Mouse (Mus musculus): Measurements from ENCODE around the gene D430042O09Rik.
"Not testable (repeated sequence)": the region's sequence is repeated elsewhere in the genome, so short reads cannot be mapped to it uniquely, and the experiment has no call there.

D430042O09Rik gene

DNA sequence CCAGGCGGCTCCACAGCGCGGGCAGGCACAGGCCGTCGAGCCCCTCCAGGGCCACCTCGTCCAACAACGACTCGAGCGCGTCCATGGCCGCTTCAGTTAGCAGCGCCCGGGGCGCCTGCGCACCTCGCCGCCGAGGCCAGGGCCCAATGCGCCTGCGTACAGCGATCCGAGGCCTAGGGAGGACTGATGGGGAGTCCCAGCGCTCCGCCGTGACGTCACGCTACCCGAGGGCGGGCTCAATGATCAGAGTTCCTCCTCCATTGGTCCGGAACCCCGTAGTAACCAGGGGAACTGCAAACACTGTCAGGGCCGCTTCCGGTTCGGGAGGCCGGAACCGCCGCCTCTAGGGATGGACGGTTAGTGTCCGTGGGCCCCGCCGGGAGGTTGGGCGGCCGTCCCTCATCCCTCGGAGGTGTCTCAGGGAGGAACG, at the start of gene D430042O09Rik, which contains the start of gene Gtf3c1:
Gene D430042O09Rik (plus strand): TSS at position 296 of the 430 bp plus-strand sequence.
Gene Gtf3c1 (minus strand): TSS at position 188 of the 430 bp plus-strand sequence.
- DNase-seq (ENCODE audit: low spot score) = peak; percentile 98

DNA sequence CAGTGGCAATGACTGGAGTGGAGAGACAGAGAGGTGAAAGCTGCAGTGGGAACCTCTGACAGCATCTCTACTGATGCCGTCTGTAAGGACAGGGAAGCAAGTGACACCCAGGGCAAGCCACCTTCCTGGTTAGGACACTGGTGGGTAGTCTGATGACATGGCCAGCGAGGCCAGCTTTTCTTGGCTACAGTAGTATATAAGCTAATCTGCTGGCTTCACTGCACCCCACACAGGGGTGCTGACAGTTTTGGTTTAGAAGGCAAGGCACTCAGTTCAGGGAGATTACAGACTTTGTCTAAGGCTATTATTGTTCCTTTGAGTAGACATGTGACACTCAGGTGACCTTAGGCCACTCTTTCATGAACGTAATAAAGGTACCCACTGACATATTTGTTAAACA, 44.0 kb upstream of the D430042O09Rik start:
- no peak for DNase-seq (ENCODE audit: low spot score)

DNA sequence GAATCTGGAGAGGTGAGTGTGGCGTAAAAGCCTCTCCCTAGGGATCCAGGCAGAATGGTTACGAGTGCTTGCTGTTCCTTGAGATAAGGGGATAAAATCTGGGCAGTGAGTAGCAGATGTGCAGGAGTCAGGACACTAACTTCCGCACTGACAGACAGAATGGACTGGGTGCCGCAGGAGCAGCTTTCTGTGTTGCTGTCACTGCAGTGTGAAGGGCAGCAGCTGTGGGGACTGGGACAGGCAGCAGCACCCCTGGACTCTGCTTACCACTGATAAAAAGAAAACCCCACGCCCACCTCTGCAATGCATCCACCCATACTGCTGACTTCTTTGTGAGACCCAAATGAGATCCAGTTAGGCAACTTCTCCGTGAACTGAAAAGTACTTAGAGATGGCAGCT, 36.8 kb upstream of the D430042O09Rik start:
- DNase-seq (ENCODE audit: low spot score) = no peak

- no peak for DNase-seq (ENCODE audit: low spot score)
These were observed 36.3 kb upstream of the D430042O09Rik start for GRCm38 (mm10) chr7:125671396-125671795.

GRCm38 (mm10) chr7:125674916-125675315, 32.8 kb upstream of the D430042O09Rik start:
- no peak for DNase-seq (ENCODE audit: low spot score)

DNA sequence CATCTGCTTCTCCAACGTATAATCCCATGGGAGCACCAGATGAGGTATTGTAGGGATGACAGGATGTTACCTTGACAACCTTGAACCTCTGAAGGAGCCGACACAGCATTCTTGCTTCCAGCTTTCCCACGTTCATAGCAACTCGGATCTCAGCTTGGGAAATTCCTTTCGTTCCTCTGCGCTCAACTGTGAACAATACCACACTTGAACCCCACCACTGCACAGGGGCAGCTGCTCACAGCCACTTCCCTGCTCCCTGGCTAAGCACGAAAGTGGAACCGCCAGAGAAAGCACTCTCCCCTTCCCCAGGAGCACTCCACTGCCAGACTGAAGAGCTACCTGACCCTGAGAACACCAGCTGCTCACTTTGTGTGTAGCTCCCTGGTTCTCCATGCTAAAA, 28.9 kb upstream of the D430042O09Rik start:
- DNase-seq (ENCODE audit: low spot score) = no peak

DNA sequence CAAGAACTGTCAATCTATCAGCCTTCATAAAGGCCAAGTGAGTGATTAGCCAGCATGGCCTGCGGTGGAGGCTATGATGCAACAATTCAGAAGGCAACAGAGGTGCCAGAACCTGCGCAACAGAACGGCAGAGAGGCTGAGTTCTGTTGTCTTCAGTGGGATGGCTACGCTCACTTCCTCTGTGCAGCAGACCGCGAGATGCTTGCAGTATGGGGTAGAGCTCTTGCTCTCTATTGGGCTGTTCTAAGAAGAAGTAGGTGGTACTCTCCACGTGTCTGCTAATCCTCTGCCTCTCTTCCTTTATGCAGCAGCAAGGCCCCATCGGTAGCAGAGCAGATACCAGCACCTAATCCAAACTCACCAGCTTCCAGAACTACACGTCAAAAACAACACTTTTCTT, 27.8 kb upstream of the D430042O09Rik start:
- DNase-seq (ENCODE audit: low spot score) = no peak

DNA sequence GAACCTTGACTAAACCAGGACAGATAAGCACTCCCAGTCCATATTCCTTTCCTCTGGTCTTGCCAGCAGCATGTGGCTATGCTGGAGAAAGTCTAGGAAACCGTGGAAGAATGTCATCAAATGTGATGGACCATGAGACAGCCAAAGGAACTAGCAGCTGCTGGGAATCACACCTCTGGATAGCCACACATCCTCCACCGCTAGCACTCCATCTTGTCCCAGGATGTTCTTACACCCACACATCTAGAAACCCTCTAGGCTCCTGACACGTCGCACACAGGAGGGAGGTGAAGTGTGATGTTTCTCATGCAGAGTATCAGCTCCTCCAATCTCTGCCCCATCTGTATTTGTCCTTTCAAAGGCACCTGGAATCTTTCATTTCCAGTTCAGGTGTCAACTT, 17.2 kb upstream of the D430042O09Rik start:
- DNase-seq (ENCODE audit: low spot score) = no peak

DNA sequence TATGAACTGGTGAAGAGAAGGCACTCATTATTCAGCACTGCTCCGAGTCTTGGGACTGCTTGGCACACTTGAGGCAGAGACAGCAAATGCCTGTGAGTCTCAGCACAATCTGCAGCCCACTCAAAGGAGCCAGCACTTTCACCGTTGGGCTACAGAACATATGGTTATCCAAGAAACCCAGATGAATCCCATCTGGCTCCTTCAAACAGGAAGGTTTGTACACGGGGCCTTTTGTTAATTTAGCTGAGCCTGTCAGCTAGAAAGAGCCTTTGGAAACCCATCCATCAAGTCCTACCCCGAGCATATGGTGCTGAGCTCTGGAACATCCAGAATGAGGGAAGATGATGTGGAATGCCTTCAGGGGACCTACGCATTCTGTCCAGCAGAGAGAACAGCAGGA, 13.6 kb upstream of the D430042O09Rik start:
- DNase-seq (ENCODE audit: low spot score) = no peak

DNA sequence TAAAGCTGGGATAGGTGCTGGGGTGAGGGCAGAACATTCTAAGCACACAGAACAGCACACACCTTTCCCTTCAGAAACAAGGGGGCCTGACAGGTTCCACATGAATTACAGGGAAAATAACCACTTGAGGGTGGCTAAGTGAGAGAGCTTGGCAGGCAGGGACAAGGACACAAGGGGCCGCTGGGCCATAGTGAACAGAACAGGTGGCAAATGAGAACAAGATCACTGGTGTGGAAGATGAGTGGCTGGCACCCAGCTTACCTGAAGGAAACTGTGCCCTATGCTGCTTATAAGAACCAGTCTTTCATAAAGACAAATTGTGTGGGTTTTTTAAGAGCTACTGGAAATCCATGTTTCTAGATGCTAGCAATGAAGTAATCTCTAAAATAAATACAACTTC, 4.9 kb upstream of the D430042O09Rik start:
- no peak for DNase-seq (ENCODE audit: low spot score)

DNA sequence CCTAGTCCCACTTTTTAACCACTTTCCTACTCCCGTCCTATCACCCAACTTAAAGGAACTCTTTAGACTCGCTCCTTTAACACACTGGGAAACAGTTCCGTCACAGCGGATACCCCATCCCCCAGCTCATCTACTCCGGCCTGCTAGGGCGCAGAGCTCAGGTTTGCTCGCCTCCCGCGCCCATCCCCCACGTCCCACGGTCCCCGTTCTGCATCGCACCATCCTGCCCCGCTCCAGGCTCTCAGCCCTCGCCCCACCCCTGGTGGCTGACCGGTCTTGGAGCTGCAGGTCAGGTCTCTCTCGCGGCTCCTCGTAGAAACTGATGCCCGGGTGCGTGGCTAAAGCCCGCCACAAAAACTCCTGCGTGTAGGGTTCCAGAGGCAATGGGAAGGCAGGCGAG, 502 bp upstream of the D430042O09Rik start:
- no peak for DNase-seq (ENCODE audit: low spot score)

DNA sequence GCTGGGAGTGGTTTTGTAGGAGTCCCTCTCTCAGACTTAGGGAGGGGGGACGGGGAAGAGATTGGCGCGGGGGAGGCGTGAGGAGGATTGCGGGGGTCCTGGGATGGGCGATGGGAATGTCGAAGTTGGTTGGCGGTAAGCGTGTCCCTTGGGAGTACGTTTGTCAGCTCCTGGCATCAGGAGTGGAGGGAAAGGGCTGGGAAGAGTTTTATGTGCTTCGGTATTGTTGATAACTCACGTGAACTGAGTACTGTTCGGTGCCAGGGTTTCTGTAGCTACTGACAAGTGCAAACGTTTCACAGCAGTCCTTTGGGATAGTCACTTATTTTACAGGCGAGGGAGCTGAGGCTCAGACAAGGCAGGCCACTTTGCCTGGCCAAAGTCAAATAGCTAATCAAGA, 412 bp downstream of the D430042O09Rik start:
- no peak for DNase-seq (ENCODE audit: low spot score)

GRCm38 (mm10) chr7:125713542-125714055, 5.9 kb downstream of the D430042O09Rik start:
- DNase-seq (ENCODE audit: low spot score) = not testable (repeated sequence)

GRCm38 (mm10) chr7:125714803-125715202, 7.1 kb downstream of the D430042O09Rik start:
- DNase-seq (ENCODE audit: low spot score) = no peak

DNA sequence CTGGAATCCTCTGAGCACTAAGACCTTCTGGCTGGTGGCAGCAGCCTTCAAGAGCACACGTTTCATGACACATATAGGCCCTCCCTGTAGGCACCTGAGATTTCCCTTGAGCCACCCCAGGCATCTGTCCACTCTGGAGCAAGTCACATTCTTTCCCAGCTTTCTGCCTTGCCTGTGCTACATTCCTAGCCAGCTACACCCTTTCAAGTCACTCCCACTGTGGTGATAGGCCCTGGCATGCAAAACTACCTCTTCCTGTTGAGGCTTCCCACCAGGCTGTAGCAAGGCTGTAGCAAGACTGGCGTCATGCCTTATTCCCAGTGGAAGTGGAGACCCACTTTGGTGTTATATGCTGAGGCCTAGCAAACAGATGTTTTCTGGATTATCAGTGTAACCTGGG, 9.0 kb downstream of the D430042O09Rik start:
- DNase-seq (ENCODE audit: low spot score) = no peak

DNA sequence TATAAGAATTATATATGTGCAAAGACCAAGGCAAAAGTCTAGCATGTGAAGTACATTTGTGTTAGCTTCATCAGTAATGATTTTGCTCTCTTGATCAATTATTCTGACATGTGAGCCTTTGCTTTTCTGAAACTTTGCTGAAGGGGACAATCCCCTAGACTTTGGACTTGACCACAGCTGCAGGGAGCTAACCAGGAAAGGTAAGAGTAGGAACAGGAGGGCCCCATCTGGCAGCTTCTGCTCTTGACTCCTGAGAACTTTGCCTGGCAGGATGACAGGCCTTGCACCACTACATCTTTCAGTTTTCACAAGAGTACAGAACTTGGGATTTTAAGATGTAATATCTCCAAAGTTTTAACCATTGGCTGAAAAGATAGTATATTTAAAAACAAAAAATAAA, 9.9 kb downstream of the D430042O09Rik start:
- DNase-seq (ENCODE audit: low spot score) = no peak

DNA sequence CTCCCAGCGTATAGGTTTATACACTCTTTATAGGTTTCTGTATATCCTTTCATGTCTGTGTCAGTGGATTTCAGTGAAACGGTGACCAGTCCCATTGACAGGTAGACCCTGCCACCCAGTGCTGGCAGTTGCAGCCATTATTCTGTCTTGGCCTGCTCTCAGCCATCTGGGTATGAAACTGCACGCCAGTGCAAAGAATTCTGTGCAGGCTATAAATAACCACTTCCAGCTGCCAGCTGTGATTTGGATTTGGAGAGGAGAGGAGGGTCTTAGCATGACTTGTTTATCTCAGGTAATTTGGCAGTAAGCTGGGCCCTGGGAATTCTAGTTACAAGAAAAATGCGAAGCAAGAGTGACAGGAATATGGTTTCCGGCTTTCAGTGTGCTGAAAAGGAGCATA, 12.7 kb downstream of the D430042O09Rik start:
- DNase-seq (ENCODE audit: low spot score) = no peak

- no peak for DNase-seq (ENCODE audit: low spot score)
These were observed 13.3 kb downstream of the D430042O09Rik start for GRCm38 (mm10) chr7:125721033-125721432.

DNA sequence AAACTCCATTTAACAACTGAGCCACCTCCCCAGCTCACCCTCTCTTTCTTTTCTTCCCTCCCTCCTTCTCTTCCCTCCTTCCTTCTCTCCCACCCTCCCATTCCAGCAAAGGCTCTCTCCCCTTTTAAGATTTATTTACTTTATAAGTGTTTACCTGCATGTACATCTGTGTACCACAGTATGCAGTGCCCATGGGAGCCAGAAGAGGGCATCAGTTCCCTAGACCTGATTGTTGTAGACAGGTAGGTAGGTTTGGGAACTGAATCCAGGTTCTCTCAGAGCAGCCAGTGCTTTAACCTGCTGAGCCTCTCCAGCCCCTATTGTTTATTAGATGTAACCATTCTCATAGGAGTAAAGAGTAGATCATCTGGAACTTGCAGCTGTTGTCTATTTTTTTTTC, 14.4 kb downstream of the D430042O09Rik start:
- DNase-seq (ENCODE audit: low spot score) = no peak

DNA sequence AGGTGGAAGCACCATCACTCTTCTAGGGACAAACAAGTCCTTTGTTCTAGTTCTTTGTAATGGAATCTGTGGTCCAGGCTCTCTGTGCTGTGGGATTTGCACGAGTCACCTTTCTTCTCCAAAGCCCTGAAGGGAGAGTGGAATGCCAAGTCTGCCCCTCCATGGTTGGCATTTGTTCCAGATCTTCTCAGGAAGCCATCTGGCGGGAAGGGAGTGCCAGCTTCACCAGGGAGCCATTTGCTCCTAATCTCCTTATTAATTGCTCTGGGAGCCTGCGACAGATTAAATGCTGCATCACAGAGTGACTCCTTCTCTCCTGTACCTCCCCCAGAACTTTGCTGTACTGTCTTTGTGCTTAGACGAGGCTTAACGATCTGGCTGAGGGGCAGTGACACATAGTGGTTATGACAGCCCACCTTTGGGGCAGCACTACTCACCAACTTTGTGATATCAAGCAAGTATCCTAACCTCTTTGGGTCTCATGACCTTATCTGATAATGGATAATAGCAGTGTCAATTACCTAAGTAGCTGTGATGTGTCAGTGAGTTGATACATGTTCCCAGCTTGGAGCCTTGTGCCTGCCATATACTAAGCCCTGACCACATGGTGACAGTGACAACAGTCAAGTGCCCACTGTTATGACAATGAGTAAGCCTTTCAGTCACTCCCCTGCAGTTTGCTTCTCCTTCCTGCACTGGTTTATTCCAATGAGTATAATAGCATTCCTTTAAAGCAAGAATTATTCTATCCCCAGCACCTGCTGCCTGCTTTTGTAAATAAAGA, 15.7 kb downstream of the D430042O09Rik start:
- DNase-seq (ENCODE audit: low spot score) = no peak

DNA sequence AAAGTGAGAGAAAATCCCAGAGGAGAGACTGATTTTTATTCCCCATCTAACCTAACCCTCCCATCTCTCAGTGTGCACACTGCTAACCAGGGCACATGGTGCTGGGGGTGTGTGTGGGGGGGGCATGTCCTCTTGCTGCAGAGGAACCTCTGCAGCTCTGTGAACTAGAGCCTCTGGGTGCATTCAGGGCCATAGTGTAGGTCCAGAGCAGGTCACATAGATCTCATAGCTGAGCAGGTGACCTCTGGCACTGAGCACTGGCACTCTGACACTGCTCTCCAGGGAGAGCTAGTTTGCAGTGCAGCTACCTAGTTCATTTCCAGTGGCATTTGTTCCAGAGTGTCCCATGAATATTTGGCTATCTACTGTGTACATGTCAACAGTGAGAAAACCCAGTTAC, 24.0 kb downstream of the D430042O09Rik start:
- no peak for DNase-seq (ENCODE audit: low spot score)

DNA sequence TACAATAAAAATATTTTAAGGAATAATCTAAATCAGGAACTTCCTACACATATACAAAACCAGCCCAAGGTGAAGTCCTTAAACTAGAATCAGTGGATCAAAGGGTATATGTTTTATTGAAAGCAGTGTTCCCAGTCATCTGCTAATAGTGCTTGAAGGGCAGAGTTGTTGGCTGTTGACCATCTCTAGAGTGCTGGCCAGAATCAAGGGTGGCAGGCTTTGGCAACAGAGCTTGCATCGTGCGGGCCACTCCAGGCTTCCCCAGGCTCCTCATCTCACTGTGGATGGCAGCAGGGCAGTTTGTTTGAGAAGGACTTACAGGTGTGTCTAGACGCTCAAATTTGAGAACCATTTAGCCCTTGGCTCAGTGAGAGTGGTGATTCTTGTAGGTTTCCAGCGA, 26.1 kb downstream of the D430042O09Rik start:
- DNase-seq (ENCODE audit: low spot score) = no peak

DNA sequence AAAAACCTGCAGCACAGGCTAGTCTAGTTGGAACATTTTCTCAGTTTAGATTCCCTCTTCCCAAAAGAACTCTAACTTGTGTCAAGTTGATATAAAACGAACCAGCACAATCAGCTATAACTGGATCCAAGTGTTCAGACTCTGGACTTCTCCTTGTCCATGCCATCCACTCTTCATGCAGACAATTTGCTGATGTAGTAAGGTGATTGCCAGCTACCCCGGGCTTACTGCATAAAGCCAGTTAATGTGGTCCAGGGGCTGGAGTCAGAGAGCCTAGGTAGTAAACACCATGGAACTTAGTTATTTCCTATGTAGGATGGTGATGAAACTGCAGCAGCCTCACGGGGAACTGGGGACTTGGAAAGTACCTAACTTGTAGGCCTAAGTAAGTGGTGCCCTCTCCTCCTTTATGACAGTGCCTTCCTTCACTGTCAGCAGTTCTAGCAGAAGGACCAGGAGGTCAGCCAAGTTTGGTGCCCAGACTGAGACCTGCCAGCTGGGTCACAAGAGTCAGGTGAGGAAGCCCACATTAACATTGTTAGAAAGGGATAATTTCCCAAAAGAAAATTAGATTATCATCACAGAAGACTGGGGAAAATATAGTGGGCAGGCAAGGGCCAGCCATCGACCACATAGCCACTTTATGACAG, 28.8 kb downstream of the D430042O09Rik start:
- DNase-seq (ENCODE audit: low spot score) = no peak

Data from yolk sac, embryonic 10.5 days (tissue).